Mouse (Mus musculus): ENCODE results near the gene Dnmt3a.
A peak's percentile ranks its signal among the peaks of the same experiment; 100 is the strongest.

Dnmt3a gene

GRCm38 (mm10) chr12:3787541-3787940 lies 18.3 kb upstream of the Dnmt3a start:
- DNase-seq = peak; percentile 33

GRCm38 (mm10) chr12:3788421-3789051 lies 17.3 kb upstream of the Dnmt3a start:
- no peak for DNase-seq

DNA sequence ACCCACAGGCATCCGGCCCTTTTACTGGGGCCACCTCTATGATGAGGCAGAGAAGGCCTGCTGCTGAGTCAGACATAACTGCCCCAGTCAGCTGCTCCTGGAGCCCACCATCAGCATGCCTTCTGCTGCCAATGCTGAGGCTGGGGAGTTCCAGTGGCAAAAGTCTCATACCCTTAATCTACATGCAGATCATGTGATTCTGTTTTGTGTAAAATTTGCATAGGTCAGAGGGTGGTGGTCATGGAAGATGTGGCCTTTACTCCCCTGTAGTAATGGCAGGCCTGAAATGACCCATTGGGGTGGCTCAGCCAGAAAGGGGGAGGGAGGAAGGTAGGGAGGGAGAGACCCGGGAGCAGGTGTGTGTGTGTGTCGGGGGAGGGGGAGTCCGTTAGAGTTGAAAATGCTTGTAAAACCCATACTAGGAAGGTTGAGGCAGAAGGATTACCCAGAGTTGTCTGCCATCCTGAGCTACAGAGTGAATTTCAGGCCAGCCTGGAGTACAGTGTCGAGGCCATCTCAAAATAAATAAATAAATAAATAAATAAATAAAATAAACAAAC lies 16.1 kb upstream of the Dnmt3a start:
- DNase-seq = no peak

DNA sequence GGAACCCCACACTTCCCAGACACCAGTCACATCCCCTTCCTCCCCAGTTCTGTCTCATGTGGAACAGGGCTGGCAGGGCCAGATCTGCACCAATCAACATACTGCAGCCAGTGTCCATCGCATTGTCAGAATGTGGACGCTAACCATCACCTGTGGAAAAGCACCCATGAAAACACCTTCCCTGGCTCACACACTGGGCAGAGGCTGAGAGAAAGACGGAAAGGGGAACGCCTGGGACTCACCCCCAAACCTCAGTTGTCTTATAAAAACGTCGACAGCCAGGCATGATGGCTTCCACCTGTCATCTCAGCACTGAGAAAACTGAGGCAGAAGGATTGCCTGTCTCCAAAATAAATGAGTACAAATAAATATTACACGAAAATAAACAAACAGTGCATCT lies 14.6 kb upstream of the Dnmt3a start:
- no peak for DNase-seq

DNA sequence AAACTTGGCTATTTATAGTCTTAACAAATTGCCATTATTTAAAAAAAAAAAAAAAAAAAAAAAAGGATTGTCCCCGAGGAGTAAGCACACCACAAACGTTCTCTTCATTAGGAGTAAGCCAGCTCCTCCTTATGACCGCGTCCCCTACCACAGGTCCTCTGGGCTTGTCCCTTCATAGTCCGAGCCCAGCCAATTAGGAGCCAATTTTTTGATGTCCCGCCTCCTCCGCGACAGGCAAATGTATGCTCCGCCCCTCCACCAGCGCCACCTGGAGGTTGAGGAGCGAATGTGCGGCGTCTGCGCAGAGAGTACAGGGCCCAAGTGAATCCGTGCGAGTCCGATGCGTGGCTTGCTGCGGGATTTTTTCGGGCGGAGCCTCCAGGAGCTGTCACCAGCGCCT lies 14.1 kb upstream of the Dnmt3a start:
- peak; percentile 97 for DNase-seq

DNA sequence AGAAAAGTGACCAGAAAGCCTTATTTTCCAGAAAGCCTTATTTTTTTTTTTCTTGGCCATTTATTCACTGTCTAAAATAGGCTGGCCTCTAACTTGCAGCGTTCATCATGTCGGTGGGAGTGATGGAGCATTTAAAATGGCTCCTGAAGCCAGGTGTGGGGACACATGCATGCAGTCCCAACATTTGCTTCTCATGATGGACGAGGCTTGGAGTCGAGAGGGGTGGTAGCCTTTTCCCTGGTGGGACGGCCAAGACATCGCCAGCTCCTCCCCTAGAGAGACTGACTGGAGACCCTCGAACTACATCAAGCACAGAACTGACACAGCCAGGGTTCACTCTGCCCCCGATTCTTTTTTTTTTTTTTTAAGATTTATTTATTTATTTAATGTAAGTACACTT lies 13.6 kb upstream of the Dnmt3a start:
- DNase-seq = no peak

DNA sequence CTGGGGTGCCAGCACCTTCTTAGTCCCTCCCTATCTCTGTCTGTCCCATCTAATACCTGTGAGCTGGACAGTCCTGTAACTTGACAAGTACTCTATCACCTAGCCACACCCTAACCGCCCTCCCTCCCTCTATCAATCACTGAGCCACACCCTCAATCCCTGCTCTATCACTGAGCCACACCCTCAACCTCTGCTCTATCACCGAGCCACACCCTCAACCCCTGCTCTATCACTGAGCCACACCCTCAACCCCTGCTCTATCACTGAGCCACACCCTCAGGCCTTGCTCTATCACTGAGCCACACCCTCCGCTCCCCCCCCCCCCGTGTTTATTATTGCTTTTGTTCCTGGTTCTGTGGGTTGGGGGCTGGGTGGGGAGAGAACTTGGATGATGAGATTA lies 10.2 kb upstream of the Dnmt3a start:
- DNase-seq = no peak

DNA sequence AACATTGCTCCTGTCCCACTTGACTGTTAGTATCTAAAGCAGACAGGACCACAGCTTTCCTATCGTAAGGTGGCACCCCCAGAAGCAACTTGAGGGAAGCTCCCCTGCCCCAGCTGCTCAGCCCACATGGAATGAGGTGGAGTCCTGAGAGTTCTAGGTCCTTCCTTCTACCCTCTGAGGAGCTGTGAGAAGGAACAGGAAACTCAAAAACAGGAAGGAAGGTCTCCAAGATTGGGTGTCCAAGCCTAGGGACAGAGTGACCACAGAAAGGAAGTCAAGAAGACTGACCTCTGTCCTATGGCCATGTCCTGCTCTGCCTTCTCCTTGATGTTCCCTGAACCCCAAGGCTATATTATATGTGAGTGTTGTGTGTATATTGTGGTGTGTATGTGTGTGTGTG lies 6.3 kb upstream of the Dnmt3a start:
- no peak for DNase-seq

DNA sequence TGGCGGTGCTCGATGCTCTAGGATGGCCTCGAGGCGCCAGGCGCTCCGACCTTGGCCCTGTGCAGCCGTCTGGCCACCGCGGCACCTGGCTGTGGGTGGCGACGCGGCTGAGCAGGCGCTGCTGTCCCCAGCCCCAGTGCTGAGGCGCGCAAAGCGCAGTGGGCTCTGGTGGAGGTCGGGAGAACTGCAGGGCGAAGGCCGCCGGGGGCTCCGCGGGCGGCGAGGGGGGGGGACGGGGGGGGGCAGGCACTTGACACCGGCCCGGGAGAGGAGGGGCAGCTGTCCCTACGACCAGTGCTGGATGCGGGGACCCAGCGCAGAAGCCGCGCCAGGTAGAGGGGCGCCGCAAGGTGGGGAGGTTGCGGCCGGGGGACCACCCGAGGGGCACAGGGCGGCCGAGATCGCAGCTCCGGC lies 471 bp downstream of the Dnmt3a start:
- DNase-seq = peak; percentile 90

GRCm38 (mm10) chr12:3806703-3807547 lies 1.1 kb downstream of the Dnmt3a start:
- DNase-seq = peak; percentile 79

DNA sequence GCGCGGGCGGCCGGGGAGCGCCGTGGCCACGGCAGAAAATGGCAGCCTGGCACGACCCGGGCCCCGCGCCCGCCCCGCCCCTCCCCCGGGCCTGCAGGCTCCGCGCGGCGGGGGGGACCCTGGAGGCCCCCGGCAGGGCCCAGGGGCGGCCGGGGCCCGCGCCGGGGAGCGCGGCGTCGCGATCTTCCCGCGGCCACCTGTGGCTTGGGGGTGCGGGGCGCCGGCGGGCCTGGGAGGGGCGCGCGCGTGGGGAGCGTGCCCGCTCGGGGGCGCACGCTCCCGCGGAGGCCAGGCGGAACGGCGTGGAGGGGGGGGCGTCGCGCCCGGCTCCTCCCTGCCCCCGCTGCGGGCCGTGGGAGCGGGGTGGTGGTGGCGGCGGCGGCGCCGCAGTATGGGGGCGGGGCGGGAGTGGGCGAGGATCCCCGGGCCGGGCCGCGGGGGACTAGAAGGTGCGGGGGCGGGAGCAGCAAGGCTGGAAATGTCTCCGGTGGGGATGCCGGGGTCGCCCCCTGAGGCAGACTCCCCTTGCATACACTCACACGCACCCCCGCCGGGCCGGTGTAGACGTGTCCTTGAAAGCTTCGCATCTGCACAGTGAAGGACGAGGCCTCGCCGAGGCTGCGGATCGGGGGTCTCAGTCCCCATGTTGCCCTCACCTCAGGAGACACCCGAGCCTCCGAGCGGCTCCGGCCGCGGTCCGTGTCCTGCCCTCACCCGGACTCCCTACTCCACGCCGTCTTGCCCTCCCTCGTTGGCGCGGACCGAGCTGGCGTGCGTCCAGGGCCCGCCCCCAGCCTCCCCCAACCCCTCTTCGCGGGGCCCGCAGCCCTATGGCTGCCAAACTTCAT lies 2.0 kb downstream of the Dnmt3a start:
- DNase-seq = peak; percentile 79

- DNase-seq = no peak
Measured at GRCm38 (mm10) chr12:3808396-3808981, 2.7 kb downstream of the Dnmt3a start.

DNA sequence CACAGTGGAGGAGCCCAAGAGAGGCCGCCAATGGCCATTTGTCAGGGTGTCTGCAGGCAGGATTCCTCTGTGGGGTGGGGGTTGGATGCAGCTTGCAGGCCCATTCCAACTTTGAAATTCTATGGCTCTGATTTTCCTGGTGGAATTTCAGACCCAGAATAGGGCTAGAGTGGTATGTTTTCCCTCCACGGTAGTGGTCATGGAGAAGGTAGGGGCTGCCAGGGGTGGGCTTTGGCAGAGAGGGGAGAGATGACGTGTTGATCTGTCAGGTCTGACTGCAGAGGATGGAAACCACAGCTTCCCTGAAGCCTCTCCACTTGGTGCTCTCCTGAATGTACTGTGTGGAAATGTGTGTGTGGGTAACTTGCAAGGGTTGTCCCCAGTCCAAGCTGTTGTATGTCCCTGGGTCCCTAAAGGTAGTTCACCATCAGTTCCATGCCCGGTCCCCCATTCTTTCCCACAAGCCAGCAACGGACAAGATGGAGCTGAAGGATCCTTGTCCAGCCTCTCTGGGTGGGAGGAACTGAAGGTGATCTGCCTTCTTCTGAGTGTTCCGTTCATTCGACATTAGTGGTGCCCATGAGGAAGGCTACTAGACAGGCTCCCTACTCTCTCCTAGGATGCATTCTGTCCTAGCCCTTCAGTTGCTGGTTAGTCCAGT lies 3.8 kb downstream of the Dnmt3a start:
- DNase-seq = no peak

DNA sequence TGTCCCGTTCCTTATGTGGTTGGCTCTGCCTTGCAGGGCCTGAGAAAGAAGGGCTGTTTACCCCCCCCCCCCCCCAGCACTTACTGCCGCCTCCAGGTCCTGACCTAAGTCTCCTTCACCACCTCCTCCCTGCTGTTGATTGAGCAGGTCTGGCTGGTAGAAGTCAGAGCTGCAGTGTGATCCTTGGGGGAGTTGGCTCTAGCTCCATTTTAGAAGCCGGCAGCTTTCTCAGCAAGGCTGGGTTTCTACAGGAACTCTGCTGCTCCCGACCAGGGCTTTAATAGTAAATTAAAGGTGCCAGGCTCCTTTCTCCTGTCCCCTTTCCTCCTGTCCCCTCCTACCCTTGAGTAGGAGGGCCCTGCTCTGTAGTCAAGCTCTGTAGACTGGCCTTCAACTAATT lies 4.6 kb downstream of the Dnmt3a start:
- DNase-seq = no peak

GRCm38 (mm10) chr12:3811596-3811995 lies 5.8 kb downstream of the Dnmt3a start:
- DNase-seq = peak; percentile 31

DNA sequence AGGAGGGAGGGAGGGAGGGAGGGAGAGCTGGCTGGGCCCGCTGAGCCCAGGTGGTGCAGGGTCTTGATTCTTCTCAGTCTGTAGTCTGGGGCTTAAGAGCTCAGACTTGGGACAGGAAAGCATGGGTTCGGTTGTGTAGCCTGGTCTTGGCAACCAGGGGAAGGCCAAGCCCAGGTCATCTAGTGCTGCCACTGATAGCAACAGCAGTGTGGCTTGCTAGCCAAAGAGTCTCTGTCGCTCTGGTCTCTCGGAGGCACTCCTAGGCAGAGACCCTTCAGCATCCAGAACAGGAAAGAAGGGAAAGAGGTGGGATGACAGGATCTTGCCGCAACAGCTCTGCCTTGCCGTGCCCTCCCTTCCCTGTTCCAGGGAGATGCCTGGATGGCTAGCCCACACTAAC lies 6.4 kb downstream of the Dnmt3a start:
- peak; percentile 38 for DNase-seq

DNA sequence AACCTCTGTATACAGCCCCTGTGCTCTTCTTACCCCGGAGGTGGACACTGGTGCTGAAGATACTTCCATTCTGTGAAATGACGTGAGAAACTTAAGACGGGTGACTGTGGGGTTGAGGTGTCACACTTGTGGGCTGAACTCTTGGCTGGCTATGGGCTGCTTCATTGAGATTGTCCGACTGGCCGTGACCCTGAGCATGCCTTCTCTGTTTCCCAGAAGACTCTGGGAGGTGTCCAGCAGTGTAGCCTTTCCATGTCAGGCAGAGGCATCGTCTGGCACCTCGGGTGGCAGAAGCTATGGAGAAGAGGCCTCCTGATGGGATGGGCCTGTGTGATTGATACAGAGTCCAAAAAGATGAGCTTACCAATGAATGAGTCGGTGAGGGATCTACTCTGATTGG lies 7.3 kb downstream of the Dnmt3a start:
- no peak for DNase-seq

DNA sequence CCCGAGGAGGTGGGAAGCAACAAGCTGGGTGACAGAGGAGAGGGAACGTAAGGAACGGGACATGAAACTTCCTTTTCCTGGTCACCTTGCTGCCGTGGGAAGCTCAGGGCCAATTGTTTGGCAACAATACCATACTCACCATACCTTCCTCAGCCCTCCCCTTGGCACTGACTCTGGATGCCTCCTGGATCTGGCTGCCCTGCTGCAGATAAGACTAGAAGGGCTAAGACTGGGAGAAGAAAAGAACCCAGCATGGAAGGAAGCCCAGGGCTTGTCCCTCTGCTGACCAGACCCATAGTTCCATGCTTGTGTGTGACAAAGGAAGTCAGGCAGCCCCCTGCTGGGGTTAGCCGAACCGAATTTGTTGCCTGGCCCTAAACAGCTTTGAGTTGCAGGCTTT lies 9.6 kb downstream of the Dnmt3a start:
- no peak for DNase-seq

DNA sequence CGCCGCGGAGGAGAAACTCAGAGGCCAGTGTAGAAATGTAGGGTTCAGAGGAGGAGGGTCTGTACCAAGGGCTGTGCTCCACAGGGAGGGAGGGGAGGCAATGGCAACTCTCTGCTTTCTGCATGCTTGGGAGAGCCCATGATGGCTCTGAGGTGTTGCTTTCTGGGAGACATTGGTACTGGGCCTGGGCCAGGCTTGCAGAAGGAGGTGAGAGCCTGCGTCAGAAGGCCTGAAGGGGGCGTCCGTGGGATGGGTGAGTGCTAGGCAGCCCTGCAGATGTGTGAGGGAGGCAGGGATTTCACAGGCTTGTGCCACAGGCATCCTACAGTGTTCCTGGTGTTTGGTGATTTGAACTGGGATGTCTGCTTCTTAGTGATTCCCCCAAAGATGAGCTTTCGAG lies 11.2 kb downstream of the Dnmt3a start:
- DNase-seq = no peak

DNA sequence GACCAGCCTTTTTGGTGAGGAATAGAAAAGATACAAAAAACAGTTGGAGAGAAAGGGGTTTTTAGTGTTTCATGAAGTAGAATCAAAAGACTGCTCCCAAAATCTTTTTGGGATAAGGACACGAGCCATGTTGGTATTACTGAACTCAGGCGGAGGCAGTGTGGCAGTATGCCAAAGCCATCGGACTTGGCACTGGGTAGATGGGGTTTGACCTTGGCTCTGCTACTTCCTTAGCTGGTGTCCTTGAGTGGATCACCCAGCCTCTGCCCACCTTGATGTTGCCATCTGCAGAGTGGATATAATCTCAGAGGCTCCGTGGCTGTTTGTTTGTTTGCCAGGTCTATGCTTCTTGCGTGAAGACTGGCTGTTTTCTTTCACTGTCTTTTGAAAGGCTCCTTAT lies 11.8 kb downstream of the Dnmt3a start:
- DNase-seq = no peak

DNA sequence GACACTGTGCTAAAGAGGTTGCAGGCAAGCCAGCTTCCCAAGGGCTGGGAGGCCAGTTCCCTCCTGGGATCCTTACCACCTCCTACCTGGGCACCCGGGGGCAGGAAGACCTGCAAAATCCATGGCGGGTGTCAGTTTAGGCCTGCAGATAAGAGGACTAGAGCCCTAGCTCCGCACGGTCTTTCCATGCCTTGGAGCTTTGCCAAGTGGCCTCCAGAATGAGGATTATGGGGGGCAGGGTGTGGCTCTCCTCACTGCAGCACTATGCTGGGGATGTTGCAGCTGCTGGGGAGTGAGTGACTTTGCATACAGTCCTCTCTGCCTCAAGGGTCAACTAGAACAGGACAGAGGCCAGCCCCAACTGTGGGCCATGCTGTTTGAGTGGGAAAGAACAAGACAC lies 14.1 kb downstream of the Dnmt3a start:
- peak; percentile 51 for DNase-seq

- DNase-seq = no peak
Measured at GRCm38 (mm10) chr12:3823408-3823807, 17.6 kb downstream of the Dnmt3a start.

Data from retina, postnatal 1 day (tissue).